Mouse (Mus musculus): ENCODE measurements around the gene Fam71e2.

Fam71e2 gene

DNA sequence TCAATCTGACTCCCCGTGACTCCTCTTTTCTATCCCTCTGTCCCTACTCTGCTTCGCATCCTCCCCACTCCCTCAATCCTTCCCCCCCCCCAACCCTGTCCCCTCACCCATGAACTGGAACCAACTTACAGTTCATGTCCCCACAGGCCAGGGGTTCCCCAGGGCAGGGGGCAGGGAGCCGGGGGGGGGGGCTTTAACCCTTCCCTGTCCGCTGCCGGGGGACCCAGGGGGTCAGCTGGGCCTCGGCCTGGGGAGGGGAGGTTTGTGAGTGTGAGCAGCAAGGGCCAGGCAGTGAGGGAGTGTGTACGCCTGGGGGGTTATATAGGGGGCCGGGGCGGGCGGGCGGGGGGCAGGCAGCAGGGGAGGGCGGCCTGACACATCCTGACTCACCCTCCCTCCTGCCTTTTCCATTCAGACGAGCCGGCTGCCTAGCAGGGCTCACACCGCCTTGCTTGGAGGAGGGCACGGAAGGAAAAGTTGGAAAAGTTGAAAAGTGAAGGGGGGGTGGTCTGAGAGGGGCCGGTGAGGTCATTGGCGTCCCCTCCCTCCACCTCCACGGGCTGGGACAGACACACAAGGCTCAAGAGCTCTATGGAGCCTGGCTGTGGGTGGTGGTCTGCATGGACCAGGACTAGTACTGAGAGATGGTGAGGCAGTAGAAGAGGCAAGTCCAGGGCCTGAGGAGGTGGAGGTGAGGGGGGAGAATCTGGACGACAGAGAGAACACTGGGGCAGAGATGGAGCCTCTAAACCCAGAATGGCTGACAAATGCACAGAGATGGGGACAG lies 6.9 kb upstream of the Fam71e2 start:
- no peak for DNase-seq

DNA sequence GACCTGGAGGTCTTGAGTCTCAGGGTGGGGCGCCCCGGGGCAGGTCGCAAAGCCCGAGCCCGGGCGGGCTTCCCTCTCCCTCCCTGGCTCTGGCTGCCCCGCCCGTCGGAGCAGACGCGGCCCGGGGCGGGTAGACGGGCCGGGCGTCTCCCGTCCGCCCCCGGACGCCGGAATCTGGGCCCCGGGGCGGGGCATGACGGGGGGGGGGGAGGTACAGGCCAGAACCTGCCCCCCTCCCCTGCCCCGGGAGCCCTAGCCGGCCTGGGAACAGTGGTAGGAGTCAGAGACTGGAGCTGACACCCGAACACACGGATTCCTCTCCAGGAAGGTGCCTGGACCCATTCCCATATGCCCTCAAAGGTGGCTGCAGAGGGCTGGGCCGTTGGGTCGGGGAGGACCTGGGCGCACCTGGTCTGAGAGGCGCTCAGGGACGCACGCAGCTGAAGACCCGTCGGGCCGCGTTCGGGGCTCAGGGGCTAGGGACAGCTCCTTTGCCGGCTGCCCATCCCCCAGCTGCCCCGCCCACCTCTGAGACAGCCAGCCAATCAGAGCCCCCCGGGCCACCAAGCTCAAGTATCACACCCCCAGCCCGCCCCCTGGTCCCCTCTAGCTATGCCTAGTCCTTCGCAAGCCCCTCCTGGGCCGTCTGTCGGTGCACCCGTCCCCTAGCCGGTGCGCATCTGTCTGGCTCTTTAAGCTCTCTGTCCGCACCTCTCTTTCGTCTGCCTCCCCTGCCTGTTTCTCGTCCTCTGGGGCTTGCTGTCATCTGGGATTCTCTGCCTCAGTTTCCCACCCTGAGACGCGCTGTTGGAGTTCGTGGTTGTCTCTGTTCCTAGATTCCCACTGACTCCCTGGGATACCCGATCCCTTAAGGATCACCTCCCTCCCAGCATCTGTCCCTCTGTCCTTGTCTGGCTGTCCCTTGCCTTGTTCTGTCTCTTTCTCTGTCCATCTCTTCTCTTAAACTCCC lies 6.0 kb upstream of the Fam71e2 start:
- peak; percentile 70 for DNase-seq

DNA sequence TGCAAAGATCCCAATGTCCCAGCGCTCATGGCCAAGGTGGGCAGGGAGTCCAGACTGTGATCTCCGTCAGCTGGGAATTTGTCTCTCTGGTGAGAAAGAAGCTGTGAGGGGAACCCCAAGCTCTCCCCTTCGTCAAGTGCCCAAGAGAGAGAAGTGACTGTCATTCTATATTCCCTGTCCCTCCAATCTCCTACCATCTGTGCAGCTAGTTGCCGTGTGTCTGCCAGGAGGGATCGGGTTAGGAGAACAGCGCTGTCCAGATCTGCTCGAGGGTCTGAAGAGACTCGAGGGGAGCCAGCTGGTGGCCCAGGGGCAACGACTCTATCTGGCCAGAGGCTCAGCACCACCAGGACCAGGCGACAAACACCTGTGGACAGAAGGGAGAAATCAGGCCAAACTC lies 5.0 kb upstream of the Fam71e2 start:
- no peak for DNase-seq

DNA sequence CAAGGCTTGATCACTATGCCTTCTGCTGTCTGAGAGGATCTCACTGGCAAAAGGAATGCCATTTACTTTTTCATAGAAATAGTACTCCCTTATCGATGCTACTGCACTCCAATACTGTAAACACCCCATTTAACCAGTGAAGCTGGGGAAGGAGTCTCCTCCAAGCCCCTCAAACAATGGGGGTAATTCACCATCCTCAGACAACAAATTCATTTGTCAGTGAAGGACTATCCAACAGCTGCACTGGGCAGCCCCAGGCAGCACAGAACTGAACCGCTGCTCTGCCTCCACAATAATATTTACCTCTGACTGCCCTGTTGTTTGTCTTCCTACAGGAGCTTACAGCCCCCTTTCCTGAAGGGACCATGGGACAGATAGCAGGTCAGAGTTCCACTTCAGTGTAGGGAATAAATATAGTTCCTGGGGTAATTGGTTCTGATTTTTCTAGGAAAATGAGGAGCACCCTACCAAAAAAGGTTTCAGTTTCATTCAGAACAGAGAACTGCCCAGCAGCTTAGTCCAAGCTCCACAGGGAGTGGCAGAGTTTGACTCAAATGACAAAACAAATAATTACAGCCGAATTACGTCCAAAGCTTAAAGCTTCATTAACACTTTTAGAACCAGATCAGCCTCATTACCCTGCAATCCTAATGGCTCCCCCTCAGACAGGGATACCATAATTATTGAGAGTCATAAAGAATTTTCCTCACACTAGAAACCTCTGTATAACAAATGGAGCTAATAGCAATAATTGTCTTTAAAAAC lies 6.0 kb downstream of the Fam71e2 start:
- DNase-seq = no peak

DNA sequence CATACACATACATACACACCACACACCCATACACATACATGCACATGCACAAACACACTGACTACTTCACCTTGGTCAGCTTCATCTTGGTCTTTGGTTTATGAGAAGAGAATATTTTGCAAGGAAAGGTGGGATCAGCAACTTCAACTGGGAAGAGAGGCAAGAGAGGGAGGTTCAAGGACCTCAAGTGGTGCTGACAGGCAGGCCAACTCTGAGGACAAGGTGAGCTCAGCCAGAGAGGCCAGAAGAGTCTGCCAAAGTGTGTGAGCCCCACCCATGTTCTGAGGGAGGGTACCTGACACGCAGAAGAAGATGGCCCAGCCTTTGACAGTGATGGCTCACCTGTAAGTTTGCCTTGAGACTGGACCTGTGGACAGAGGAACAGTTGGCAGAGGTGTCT lies 11.4 kb downstream of the Fam71e2 start:
- no peak for DNase-seq

DNA sequence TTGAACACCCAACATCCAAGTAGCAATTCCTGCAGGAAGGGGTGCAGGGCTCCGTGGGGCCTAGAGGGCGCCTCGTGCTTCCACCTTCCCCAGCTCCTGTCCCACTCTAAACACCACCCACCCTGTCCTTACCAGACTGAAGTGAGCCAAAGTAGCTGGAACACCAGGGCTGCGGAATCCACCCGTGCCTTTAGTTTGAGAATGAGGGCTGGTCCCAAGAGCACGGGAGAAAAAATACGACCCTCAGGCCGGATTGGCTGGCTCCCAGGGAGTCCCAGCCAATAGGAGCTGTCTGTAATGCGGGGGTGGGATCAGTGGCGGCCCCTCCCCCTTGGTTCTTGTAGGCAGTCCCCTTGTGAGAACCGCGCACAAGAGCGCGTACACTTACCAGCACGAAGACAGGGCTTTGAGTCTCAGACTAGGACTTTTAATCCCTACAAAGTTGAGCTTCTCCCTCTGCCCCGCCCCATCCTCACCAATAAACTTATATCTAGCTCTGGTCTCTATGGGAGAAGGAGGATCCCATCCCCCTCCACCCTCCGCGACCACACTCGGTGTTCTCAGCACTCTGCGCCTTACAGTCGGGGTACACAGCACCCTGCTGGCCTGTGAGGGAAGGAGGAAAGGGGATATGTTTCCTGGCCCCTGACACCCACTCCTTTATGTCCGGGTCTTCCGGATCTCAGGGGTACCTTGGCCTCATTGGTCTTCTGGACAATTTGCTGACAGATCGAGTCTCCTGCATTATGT lies 18.1 kb downstream of the Fam71e2 start, which contains the start of gene Cox6b2:
Cox6b2 (minus strand) TSS at position 274 of the 750 bp plus-strand sequence.
- DNase-seq = peak; percentile 83

DNA sequence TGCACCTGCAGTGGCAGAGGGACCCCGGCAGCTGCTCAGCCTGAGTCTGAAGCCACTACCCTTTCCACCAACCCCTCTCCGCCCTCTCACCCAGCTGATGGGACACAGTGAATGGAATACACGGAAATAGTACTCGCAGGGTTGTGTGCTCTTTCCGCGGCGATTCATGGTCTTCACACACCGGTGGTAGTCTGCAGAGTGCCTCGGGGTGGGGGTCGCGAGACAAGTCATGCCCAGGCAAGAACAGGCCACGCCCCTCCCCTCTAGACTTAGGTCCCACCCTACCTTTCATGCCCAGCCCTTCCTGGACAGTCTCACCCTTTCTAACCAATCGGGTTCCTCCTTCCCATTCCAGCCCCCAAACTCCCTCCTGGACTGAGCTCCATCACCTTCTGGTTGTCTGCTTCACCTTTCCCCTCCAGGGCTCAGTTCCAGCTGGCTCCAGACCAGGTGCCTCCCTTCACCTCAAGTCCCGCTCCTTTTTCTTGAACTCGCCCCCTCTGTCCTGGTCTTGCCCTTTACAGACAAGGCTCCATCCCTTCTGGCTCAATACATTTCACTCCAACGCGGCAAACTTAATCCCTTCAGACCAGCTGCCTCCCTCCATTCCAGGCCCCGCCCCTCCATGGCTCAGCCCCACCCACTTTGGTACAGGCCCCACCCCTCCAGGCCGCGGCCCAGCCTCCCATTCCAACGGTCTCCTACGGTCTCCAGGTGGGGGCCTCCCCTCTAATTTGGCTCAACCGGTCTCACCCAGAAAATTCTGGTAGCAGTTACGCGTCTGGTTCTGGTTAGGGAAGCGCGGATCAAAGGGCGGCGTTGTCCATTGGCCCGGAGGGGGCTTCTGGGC lies 18.9 kb downstream of the Fam71e2 start:
- DNase-seq = peak; percentile 52

DNA sequence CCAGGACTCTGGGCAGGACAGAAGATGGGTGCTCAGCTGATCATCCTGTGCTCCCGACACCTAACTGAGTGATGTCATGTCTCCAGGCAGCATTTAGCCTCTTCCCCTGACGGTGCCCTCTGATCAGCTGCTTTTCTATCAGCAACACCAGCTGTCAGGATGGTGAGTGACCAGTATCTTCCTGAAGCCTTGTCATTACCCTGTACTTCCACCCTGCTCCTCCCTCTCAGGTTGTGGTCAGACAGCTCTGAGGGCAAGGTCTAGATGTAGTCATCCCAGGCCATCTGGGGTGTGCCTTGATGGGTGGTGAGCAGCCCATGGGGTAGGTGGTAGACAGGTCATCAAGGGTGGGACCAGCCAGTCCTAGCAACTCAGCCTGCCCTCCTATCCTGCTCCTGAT lies 21.9 kb downstream of the Fam71e2 start:
- DNase-seq = no peak

DNA sequence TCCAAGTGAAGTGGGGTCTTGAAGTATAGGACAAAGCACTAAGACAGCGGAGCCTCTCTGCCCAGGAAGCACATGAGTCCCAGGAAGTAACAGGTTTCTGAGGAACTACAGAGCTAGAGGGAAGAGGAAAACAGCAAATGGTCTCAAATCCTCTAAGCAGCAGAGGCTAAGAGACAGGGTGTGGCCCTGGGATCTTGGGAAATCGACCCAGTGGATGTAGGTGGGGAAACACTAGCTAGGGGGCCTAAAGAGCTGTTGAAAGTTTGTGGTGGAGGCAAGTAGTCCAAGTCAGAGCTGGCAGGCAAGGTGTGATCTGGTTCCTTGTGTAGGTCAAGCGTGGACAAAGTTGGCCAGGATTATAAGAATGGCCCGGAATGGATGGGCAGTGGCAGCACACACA lies 22.8 kb downstream of the Fam71e2 start:
- DNase-seq = no peak

DNA sequence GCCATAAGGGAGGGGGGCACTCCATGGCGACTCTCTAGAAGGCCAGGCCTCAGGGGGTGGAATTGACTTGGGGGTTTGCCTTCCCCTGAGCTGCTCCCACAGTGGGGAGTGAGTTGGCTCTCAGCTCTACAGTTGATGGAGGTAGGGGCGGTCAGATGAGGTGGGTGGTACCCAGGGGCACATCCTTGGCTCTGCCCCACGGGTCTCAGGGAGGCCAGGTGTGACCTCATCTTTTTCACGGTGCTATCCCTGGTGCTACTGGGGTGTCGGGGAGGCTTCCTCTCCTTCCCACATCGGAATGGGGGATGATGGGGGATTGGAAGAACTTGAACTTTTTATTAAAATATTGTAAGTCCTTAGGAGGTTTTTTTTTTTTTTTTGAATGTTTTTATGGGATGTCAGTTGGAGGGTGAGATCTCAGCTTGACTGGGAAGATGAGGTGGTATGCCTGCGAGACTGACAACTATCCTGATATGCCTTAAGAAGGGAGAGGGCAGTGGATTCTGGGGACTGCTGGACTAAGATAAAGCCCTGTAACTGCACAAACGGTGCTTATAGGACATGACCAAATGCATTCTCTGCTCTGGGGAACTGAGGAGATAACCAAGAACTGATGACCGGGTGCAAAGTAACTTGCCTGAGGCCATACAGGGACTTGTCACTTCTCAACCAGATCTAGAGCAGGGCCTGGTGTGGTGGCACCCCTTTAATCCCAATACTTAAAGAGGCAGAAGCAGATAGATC lies 23.8 kb downstream of the Fam71e2 start:
- DNase-seq = no peak

DNA sequence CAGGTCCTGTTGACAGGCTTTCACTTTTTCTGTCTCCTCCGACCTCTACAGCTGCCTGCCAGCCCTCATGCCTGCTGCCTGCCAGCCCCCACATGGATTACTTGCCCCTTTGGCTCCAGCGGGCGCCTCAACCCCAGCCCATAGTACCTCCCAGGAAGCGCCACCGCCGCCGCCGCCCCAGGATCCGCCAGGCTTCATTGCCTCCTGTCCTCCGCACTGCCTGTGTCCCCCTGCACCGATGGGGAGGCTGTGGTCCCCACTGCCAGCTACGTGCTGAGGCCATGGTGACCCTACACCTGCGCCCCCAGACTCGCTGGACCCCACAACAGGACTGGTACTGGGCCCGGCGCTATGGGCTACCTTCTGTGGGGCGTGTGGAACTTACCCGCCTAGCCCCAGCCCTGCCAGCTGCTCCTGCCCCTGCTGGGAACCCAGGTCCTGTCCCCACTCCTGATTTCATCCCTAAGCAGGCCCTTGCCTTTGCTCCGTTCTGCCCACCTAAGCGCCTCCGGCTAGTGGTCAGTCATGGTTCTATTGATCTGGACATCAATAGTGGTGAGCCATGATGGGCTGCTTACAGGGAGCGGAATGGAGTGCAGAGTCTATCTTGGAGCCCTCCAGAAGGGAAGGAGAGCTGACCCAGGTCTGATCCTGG lies 24.6 kb downstream of the Fam71e2 start:
- no peak for DNase-seq

DNA sequence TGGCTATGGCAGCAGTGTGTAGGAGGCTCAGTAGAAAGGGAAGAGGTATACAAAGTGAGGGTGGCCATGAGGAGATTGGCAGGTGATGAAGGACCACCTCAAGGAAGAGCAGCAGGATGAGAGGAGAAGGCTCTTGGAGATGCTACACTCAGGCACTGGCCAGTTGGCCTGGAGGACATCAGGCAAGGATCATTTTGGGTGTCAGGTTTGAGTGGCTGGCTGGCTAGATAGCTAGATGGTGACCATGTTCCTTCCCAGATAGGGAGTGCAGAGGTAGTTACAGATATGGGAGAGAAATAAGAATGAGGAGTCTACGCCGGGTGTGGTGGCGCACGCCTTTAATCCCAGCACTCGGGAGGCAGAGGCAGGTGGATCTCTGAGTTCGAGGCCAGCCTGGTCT lies 26.2 kb downstream of the Fam71e2 start:
- DNase-seq = no peak

DNA sequence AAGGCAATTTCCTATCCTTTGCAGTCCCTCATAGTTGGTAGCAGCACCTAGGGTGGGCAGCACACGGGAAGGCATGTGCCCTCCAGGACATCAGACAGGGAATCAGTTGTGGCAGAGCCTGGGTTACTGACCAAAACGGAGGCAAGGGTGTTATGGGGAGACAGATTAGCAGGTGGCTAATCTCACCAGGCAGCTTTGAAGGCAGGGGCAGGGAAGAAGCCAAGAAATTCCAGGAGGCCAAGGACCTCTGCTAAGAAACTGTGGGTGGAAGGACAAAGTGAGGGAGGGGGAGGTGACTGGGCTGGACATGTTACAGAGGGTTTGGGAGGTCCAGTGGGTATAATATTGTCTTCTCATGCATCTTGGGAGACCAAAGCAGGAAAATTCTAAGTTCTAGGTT lies 27.7 kb downstream of the Fam71e2 start:
- DNase-seq = peak; percentile 58

DNA sequence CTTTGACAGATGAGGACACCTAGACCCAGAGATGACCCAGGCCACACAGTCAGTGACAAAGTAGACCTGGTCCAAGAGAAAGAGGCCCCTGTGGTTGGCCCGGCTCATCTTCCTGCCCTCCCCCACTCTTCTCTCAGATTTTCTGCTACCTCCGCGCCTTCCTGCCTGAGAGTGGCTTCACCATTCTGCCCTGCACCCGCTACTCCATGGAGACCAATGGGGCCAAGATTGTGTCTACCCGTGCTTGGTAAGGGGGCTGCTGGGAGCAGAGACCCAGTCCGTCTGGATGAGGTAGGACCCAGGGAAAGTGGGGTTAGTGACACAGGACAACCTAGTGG lies 28.7 kb downstream of the Fam71e2 start:
- no peak for DNase-seq

DNA sequence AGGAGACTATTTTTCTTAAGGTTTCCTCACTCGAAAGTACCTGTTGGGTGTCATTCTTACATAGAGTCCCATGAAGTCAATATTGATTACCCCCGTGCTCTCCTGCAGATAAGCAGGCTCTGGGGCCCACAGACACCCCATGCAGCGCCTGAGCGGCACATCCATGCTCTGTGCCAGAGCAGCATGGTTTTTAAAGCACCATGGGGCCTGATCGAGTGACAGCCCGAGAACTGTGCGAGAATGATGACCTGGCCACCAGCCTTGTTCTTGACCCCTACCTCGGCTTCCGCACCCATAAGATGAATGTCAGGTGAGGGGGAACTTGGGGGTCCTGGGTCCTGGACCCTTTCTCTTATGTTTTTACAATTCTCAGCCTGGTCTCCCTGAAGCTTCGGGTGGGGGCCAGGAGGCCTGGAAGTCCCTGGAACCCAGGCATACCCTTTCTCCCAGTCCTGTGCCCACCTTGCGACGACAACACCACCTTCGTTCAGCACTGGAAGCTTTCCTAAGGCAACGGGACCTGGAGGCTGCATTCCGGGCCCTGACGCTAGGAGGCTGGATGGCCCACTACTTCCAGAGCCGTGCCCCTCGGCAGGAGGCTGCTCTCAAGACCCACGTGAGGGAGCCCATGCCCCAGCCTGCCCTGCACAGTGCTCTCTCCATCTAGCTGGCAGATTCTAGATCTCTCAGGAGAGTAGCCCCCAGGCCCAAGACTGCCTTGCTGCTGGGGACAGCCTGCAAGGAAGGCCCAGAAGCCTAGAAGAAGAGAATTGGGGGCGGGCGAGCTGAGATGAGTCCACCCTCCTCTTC lies 29.2 kb downstream of the Fam71e2 start:
- DNase-seq = no peak

DNA sequence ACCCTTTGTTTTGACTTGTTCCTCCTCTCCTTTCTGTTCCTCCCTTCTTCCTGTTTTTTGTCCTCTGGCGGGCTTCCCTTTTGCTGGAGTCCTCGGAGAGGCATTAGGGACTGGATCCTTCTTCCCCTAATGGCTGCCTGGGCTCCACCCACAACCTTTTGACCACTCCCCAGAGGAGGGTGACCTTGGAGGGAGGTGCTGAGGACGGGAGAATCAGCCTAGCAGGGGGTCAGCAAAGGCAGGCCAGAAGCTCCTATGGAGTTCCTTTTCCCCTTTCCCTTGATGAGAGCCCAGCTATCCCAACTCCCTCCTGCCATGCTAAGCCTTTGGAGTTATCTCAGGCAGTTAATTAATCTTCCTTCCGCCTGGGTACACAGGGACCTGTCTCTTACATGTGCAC lies 30.0 kb downstream of the Fam71e2 start:
- peak; percentile 60 for DNase-seq

DNA sequence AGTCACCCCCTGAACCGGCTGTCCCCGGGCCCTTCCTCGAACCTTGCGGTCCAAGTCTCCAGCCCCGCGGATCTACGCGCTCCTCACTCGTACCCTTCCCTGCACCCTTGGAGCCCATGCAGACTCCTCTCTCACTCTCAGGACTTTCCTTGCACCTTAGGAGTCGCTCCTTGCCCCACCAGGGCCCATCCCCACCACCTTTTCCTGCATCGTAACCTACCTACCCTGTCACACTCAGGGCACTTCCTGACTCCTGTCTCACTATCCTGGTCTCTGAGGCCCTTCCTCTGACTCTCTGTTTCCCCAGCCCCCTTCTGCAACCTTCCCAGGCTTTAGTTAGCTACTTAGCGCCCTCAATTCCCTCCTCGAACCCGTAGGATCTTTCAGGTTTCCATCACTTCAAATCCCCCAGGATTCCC lies 30.8 kb downstream of the Fam71e2 start:
- DNase-seq = no peak

DNA sequence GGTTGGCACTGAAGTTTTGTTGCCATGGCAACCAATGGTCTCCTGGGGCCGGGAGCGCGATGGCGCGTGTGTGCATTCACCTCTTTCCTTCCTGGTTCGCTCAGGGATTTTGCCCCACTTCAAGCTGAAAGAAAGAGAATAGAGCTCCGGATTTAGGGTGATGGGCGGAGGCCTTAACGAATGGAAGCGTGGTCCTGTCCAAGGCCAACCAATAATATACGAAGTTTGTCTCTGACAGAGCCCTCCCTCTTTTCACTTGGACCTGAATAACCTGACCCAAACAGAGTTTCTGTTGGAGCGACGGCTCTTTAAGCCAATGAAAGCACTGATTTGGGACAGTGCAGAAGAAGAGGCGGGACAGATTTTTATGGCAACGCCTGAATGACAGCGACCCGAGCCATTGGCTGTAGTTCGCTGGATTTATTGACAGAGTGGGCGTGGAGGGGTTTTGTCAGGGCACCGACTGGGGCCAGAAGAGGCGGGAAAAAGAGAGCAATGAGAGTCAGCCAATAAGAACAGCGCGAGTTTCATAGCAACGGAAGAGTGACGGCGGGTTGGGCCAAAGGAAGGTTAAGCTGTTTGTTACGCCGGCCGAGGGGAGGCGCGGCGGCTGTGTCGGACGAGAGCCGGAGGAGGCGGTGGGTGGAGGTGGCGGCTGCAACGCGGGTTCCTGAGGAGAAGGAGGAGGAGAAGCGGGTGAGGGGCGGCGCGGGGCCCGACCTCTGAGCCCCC lies 31.4 kb downstream of the Fam71e2 start, which contains the start of gene Kmt5c:
Kmt5c (plus strand) TSS at position 572 of the 732 bp plus-strand sequence.
- DNase-seq = peak; percentile 97

All from lung, postnatal 14 days (tissue).